In genomic region chr2:160869446-160869845, GRCm38 (mm10) we compare ENCODE assay signal across 23 mouse cellular contexts. TPM values are rescaled to one million over a fixed set of nuclear protein-coding genes. Genes with fewer than 3 reads are reported as not detected.
"Had no signal": no experiment of that assay in that cellular context is flagged by ENCODE, and none has a peak within 500 bp of the region (broad histone marks: within the 10 kb centered on the region; RNA-seq: fewer than 3 reads in every experiment).

No protein-coding gene starts in this region.

- H3K36me3 ChIP-seq: midbrain, embryonic 10.5 days; midbrain, embryonic 12.5 days; neural tube, embryonic 13.5 days; neural tube, embryonic 15.5 days; stomach, embryonic 15.5 days had no signal

- H3K4me3 ChIP-seq: midbrain, embryonic 10.5 days; midbrain, embryonic 12.5 days; myocyte; neural tube, embryonic 13.5 days; neural tube, embryonic 15.5 days; stomach, embryonic 15.5 days had no signal

- H3K27ac ChIP-seq: midbrain, embryonic 10.5 days; midbrain, embryonic 12.5 days; neural tube, embryonic 13.5 days; neural tube, embryonic 15.5 days; stomach, embryonic 15.5 days; stomach, postnatal 0 days had no signal

- H3K9me3 ChIP-seq: midbrain, embryonic 10.5 days; midbrain, embryonic 12.5 days; neural tube, embryonic 13.5 days; neural tube, embryonic 15.5 days; stomach, embryonic 15.5 days had no signal

- H3K27me3 ChIP-seq: midbrain, embryonic 12.5 days; neural tube, embryonic 13.5 days; neural tube, embryonic 15.5 days; stomach, embryonic 15.5 days had no signal

- H3K4me2 ChIP-seq: lung, embryonic 14.5 days; midbrain, embryonic 12.5 days; neural tube, embryonic 13.5 days; neural tube, embryonic 15.5 days; stomach, embryonic 15.5 days had no signal

- H3K9ac ChIP-seq: lung, embryonic 14.5 days; midbrain, embryonic 12.5 days; neural tube, embryonic 13.5 days; neural tube, embryonic 15.5 days; stomach, embryonic 15.5 days had no signal

- ATAC-seq: midbrain, embryonic 16.5 days had no signal

- DNase-seq: lung, adult 18-20 months; lung, embryonic 14.5 days; lung, postnatal 10 days; lung, postnatal 4 days; midbrain, embryonic 14.5 days; retina, postnatal 1 day; right cerebral cortex, adult 18-20 months; right cerebral cortex, postnatal 25 days; right cerebral cortex, postnatal 4 days; spleen, adult 18-20 months; thymus, adult 2 months; thymus, postnatal 25 days; thymus, postnatal 4 days had no signal

RNA-seq across cellular contexts. Expression of gene Lpin3, which starts 11.0 kb away (rescaled TPM):
- total RNA-seq: megakaryocyte, adult 5-6 weeks; megakaryocyte-erythroid progenitor cell, adult 5-6 weeks had no signal

RNA-seq across cellular contexts. Expression of gene Emilin3, which starts 42.7 kb away (rescaled TPM):
- total RNA-seq: megakaryocyte, adult 5-6 weeks; megakaryocyte-erythroid progenitor cell, adult 5-6 weeks had no signal
- polyA plus RNA-seq: myocyte had no signal
